Mouse (Mus musculus): ENCODE results near the gene Srbd1.

GRCm38 (mm10) chr17:85949919-85950505 lies 195.0 kb downstream of the Srbd1 start:
- TF ChIP-seq POLR2A (IDR thresholded peaks at IDR 0.05; ENCODE audit: insufficient read depth, low read length) (no peak), CTCF (IDR thresholded peaks at IDR 0.05; ENCODE audit: low read depth, low read length) (no peak), EP300 (IDR thresholded peaks at IDR 0.05; ENCODE audit: insufficient read depth, low read depth, low read length) (no peak)
